Mouse (Mus musculus) limb, embryonic 13.5 days (tissue): ENCODE results near the gene Galnt13. TPM values are rescaled to one million over a fixed set of nuclear protein-coding genes. Genes with fewer than 3 reads are reported as not detected.

Experiments
- ATAC-seq: fragments of 200-750 bp; cut with Nextera tagmentation; 2 replicates; pipeline ENCODE4 v1.8.0; 2017; ENCODE audit warnings: low read depth, moderate number of reproducible peaks, moderate TSS enrichment; ENCODE audit not compliant: low FRiP score
- H3K27ac ChIP-seq: fragments of 300-500 bp; sonication (generic); 2 replicates; pipeline ENCODE4 v1.5.1; 2015; ENCODE audit warnings: inconsistent platforms, mild to moderate bottlenecking, moderate library complexity
- H3K27me3 ChIP-seq: fragments of 300-500 bp; sonication (generic); 2 replicates; pipeline ENCODE4 v1.6.1; 2015; ENCODE audit warnings: mild to moderate bottlenecking, inconsistent platforms
- H3K36me3 ChIP-seq: fragments of 300-500 bp; sonication (generic); 2 replicates; pipeline ENCODE4 v1.6.1; 2015; ENCODE audit warnings: inconsistent platforms, mild to moderate bottlenecking, moderate library complexity
- H3K4me1 ChIP-seq: fragments of 300-500 bp; sonication (generic); 2 replicates; pipeline ENCODE4 v1.6.1; 2015; ENCODE audit warnings: inconsistent platforms
- H3K4me2 ChIP-seq: fragments of 300-500 bp; sonication (generic); replicated peaks from 2 replicates; pipeline ENCODE4 v1.6.1; 2015; ENCODE audit warnings: inconsistent platforms, mild to moderate bottlenecking, moderate library complexity
- H3K4me3 ChIP-seq: fragments of 300-500 bp; sonication (generic); 2 replicates; pipeline ENCODE4 v1.5.1; 2015; ENCODE audit warnings: moderate library complexity, mild to moderate bottlenecking, inconsistent platforms
- H3K9ac ChIP-seq: fragments of 300-500 bp; sonication (generic); 2 replicates; pipeline ENCODE4 v1.6.1; 2015; ENCODE audit warnings: mild to moderate bottlenecking, inconsistent platforms
- H3K9me3 ChIP-seq: fragments of 300-500 bp; sonication (generic); 2 replicates; pipeline ENCODE4 v1.6.1; 2016; ENCODE audit warnings: inconsistent platforms
- WGBS: fragments of 180-500 bp; shearing (Covaris S2); methylation state at CpG from one replicate; pipeline ENCODE4 v1.1.7; 2015; 5-methylcytosine and 5-hydroxymethylcytosine counted together
- polyA plus RNA-seq: library from polyadenylated mRNA; unstranded; fragments of >200 nt; fragmentation: Nextera tagmentation; extraction: Ambion mirVana; gene quantifications from 2 replicates; pipeline ENCODE4 v1.2.1, GENCODE M21; 2015

The Galnt13 gene
- polyA plus RNA-seq, 1 experiment from 2014 or later = 1.6 TPM

- Histone ChIP-seq H3K27ac (no peak overlapping the region), H3K4me3 (no peak overlapping the region), H3K36me3 (no peaks in the 10 kb centered on the region), H3K9me3 (no peaks in the 10 kb centered on the region), H3K4me1 (no peaks in the 10 kb centered on the region), H3K9ac (no peak overlapping the region), H3K4me2 (no peak overlapping the region), H3K27me3 (no peaks in the 10 kb centered on the region)
- no peak for ATAC-seq
- 82% methylated on average over 3 of the region's 3 CpGs for WGBS
Observed at GRCm38 (mm10) chr2:55107828-55108227, 671.7 kb downstream of the Galnt13 start.

- Histone ChIP-seq H3K4me3 (no peak overlapping the region), H3K27me3 (no peaks in the 10 kb centered on the region), H3K4me1 (no peaks in the 10 kb centered on the region), H3K4me2 (no peak overlapping the region), H3K9ac (no peak overlapping the region), H3K9me3 (no peaks in the 10 kb centered on the region), H3K27ac (no peak overlapping the region), H3K36me3 (no peaks in the 10 kb centered on the region)
- no peak for ATAC-seq
Observed at GRCm38 (mm10) chr2:55153089-55153488, 717.0 kb downstream of the Galnt13 start.

GRCm38 (mm10) chr2:55164781-55165180 is 728.7 kb downstream of the Galnt13 start:
- no peak for ATAC-seq
- no peaks in the 10 kb centered on the region for H3K27me3 ChIP-seq
- H3K9ac ChIP-seq = no peak overlapping the region
- WGBS = 65% methylated on average over 3 of the region's 3 CpGs
- no peaks in the 10 kb centered on the region for H3K36me3 ChIP-seq
- H3K4me2 ChIP-seq = no peak overlapping the region
- H3K27ac ChIP-seq = no peak overlapping the region
- no peaks in the 10 kb centered on the region for H3K4me1 ChIP-seq
- H3K4me3 ChIP-seq = no peak overlapping the region
- H3K9me3 ChIP-seq = no peaks in the 10 kb centered on the region
